Comparison of ENCODE assay signal across 18 mouse cellular contexts in genomic region chr15:85479365-85479764, GRCm38 (mm10). TPM values are rescaled to one million over a fixed set of nuclear protein-coding genes. Genes with fewer than 3 reads are reported as not detected.
DNase-seq lines count a peak whose midpoint lies in the region; ATAC-seq and TF ChIP-seq lines count a peak whose summit lies in the region.
"Had no signal": no experiment of that assay in that cellular context is flagged by ENCODE, and none has a peak within 500 bp of the region (broad histone marks: within the 10 kb centered on the region; RNA-seq: fewer than 3 reads in every experiment).

No protein-coding gene starts in this region.

- no peak overlapping the region for H3K4me3 ChIP-seq in cerebellum, adult 2 months (replicated peaks; ENCODE audit: insufficient read depth, low read depth, low read length)
- H3K4me3 ChIP-seq in layer of hippocampus, adult 2 months = no peak overlapping the region
- H3K4me3 ChIP-seq: embryonic facial prominence, embryonic 12.5 days; limb, embryonic 12.5 days; megakaryocyte, embryonic 14.5 days; neural tube, embryonic 12.5 days; stomach, embryonic 15.5 days had no signal

- peaks cover 17% of the 10 kb centered on the region for H3K4me1 ChIP-seq in cerebellum, adult 2 months (ENCODE audit: control insufficient read depth, insufficient read depth, low read length)
- H3K4me1 ChIP-seq: embryonic facial prominence, embryonic 12.5 days; limb, embryonic 12.5 days; megakaryocyte, embryonic 14.5 days had no signal

- 42% methylated on average over 12 of the region's 12 CpGs for WGBS in cerebellum, adult 2 months

- H3K27me3 ChIP-seq in cerebellum, adult 2 months (ENCODE audit: control insufficient read depth, insufficient read depth, low read length) = no peaks in the 10 kb centered on the region
- H3K27me3 ChIP-seq: embryonic facial prominence, embryonic 12.5 days; neural tube, embryonic 12.5 days; stomach, embryonic 15.5 days had no signal

- no peak for ATAC-seq in CD4-positive, CD25-positive, alpha-beta regulatory T cell, adult 4 months
- ATAC-seq: intestine, embryonic 16.5 days had no signal

- TF ChIP-seq CTCF in cerebellum, adult 2 months (IDR thresholded peaks at IDR 0.05; ENCODE audit: borderline replicate concordance, insufficient read depth, low read depth, low read length) = no peak
- TF ChIP-seq CTCF in layer of hippocampus, adult 2 months (conservative IDR thresholded peaks at IDR 0.05) = peak; percentile 19
- TF ChIP-seq CTCF in brain, embryonic 14.5 days (IDR thresholded peaks at IDR 0.05; ENCODE audit: borderline replicate concordance, extremely low read depth, insufficient read depth, insufficient read length) = no peak

- DNase-seq in cerebellum, adult 2 months = peak; percentile 33 to 37
- DNase-seq in cerebellum, adult 11 months = no peak
- DNase-seq in layer of hippocampus, adult 2 months (ENCODE audit: low spot score in 2 of 2) = peak in 1 of 2 experiments; percentile 40
- DNase-seq in layer of hippocampus, adult 18-20 months (ENCODE audit: low spot score in 2 of 2) = no peak
- DNase-seq in brain, embryonic 14.5 days (ENCODE audit: low read depth) = peak; percentile 63
- peak; percentile 48 for DNase-seq in lung, postnatal 25 days (ENCODE audit: low spot score)
- no peak for DNase-seq in heart, postnatal 36 days
- DNase-seq: adrenal gland, postnatal 14 days; cerebellum, adult 11-12 months; right cerebral cortex, postnatal 25 days had no signal

- no peak overlapping the region for H3K27ac ChIP-seq in cerebellum, adult 2 months (ENCODE audit: insufficient read depth, low read length)
- no peak overlapping the region for H3K27ac ChIP-seq in layer of hippocampus, adult 2 months
- H3K27ac ChIP-seq: embryonic facial prominence, embryonic 12.5 days; limb, embryonic 12.5 days; neural tube, embryonic 12.5 days; stomach, embryonic 15.5 days had no signal

- TF ChIP-seq POLR2A in cerebellum, adult 2 months (IDR thresholded peaks at IDR 0.05; ENCODE audit: borderline replicate concordance, insufficient read depth, low read length) = no peak
- TF ChIP-seq POLR2A in brain, embryonic 14.5 days (IDR thresholded peaks at IDR 0.05; ENCODE audit: borderline replicate concordance, extremely low read depth, insufficient read depth, insufficient read length, poor library complexity, severe bottlenecking) = no peak

- intact Hi-C loops in heart, postnatal 36 days (cut with DNase I) = loop anchor here (5.0 kb wide), 1 partner anchor 212 kb away; no protein-coding TSS in a partner anchor

RNA-seq across cellular contexts. Expression of gene 7530416G11Rik, which starts 23.7 kb away (rescaled TPM):
- not detected in 2 replicates for polyA plus RNA-seq in cerebellum, adult 2 months (2012; rRNA removed)
- total RNA-seq in layer of hippocampus, adult 2 months (2021) = not detected
- total RNA-seq in layer of hippocampus, adult 18-20 months (2021) = not detected
- polyA plus RNA-seq in brain, embryonic 14.5 days (2012; rRNA removed) = 0.05 TPM in 1 of 2 replicates, not detected in the other
- not detected for polyA plus RNA-seq in CD4-positive, CD25-positive, alpha-beta regulatory T cell, adult 4 months (2017; shearing (Covaris generic))
- total RNA-seq in heart, postnatal 36 days (2021) = not detected
- total RNA-seq: adrenal gland, postnatal 14 days had no signal
- polyA plus RNA-seq: embryonic facial prominence, embryonic 12.5 days; heart, embryonic 16.5 days; intestine, embryonic 16.5 days; limb, embryonic 12.5 days; neural tube, embryonic 12.5 days; stomach, embryonic 15.5 days had no signal

Comparison
In these comparisons a context has a peak if more than half of its experiments do, and no peak if none do; other contexts are left out.
1. DNase-seq: peak in cerebellum, adult 2 months (2 of 2), brain, embryonic 14.5 days (single experiment) and lung, postnatal 25 days (single experiment); none in cerebellum, adult 11 months (single experiment), layer of hippocampus, adult 18-20 months (0 of 2) and heart, postnatal 36 days (0 of 2).